Mouse (Mus musculus) C2C12 (cell line): ENCODE data around the gene Hmg20a.

Experiments used
- CEBPB ChIP-seq: IDR thresholded peaks from one replicate; pipeline ENCODE4 v1.6.1; 2011; ENCODE audit warnings: low read depth, mild to moderate bottlenecking, control low read depth, moderate library complexity
- CTCF ChIP-seq: IDR thresholded peaks from one replicate; pipeline ENCODE4 v1.5.1; 2011; ENCODE audit not compliant: control insufficient read depth, insufficient read depth, insufficient read length
- FOSL1 ChIP-seq: IDR thresholded peaks from one replicate; pipeline ENCODE4 v1.8.0; 2011; ENCODE audit warnings: mild to moderate bottlenecking, low read length; ENCODE audit not compliant: poor library complexity, insufficient read depth, severe bottlenecking
- MYOD1 ChIP-seq: IDR thresholded peaks from one replicate; pipeline ENCODE4 v1.6.1; 2011; ENCODE audit warnings: low read depth; ENCODE audit not compliant: control insufficient read depth, insufficient read length
- MYOG ChIP-seq: IDR thresholded peaks from one replicate; pipeline ENCODE4 v1.6.1; 2011; ENCODE audit not compliant: control insufficient read depth, insufficient read length; ENCODE audit errors: extremely low read depth

DNA sequence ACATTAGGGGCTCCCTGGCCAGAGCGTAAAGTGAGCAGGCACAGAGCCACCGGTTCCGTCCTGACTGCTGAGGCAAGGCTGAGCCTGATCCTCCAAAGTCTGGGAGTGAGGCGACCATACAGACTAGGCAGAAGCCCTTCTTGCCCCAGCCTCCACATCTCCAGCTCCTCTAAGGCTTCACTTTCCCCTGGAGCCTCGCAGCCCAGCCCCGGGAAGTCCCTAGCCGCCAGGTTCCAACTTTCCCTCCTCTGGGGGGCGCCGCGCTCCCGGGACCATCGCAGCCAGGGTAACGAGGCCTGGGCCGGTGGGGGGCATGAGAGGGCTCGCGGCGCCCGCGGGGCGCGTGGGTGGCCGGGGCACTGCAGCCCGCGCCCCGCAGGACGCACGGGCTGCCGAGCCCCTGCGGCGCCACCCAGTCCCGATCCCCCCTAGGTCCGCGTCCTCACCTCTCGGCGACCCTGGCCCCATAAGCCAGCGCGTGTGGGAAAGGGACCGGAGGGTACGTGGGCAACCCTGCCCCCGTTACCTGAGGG, 928 bp upstream of the Hmg20a start:
- TF ChIP-seq CTCF, result peak; percentile 81
- no peak for TF ChIP-seq MYOG
- TF ChIP-seq FOSL1, result no peak
- TF ChIP-seq CEBPB, result no peak
- no peak for TF ChIP-seq MYOD1
